In the genomic region with DNA sequence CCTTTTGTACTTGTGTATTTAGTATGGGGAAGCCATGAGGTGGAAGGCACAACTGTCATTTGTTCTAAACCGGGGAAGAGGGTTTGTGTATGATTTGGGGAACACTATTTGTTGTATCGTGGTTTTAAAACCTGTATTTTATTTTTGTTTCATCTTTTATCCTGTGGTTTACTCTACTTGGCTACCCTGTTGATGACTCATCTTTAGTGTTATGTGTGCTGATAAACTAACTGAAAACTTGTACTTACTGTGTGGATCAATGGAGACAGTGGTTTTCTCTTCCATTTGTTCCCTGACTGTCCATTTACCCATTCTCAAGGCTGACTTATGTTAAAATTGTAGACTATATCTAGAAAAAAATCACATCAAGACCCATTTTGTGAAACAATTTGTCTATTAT, we compare ENCODE assay signal across 16 mouse cellular contexts.
"Had no signal": no experiment of that assay in that cellular context is flagged by ENCODE, and none has a peak within 500 bp of the region (broad histone marks: within the 10 kb centered on the region; RNA-seq: fewer than 3 reads in every experiment).

No protein-coding gene starts in this region.

- H3K27ac ChIP-seq: neural tube, embryonic 12.5 days; neural tube, embryonic 13.5 days; neural tube, embryonic 15.5 days; stomach, embryonic 15.5 days; stomach, postnatal 0 days had no signal

- H3K9me3 ChIP-seq: neural tube, embryonic 12.5 days; neural tube, embryonic 13.5 days; neural tube, embryonic 15.5 days; stomach, embryonic 15.5 days had no signal

- H3K27me3 ChIP-seq: neural tube, embryonic 12.5 days; neural tube, embryonic 13.5 days; neural tube, embryonic 15.5 days; stomach, embryonic 15.5 days had no signal

- H3K36me3 ChIP-seq: neural tube, embryonic 12.5 days; neural tube, embryonic 13.5 days; neural tube, embryonic 15.5 days; stomach, embryonic 15.5 days had no signal

- H3K4me3 ChIP-seq: neural tube, embryonic 12.5 days; neural tube, embryonic 13.5 days; neural tube, embryonic 15.5 days; stomach, embryonic 15.5 days had no signal

- H3K4me1 ChIP-seq: neural tube, embryonic 12.5 days; neural tube, embryonic 13.5 days; neural tube, embryonic 15.5 days; stomach, embryonic 15.5 days had no signal

- H3K9ac ChIP-seq: neural tube, embryonic 12.5 days; neural tube, embryonic 13.5 days; neural tube, embryonic 15.5 days; stomach, embryonic 15.5 days had no signal

- DNase-seq: right cerebral cortex, adult 18-20 months; right cerebral cortex, postnatal 14 days; right cerebral cortex, postnatal 25 days; right cerebral cortex, postnatal 4 days; spleen, adult 18-20 months; thymus, adult 18-20 months; thymus, adult 2 months; thymus, postnatal 14 days; thymus, postnatal 25 days; thymus, postnatal 36 days; thymus, postnatal 4 days had no signal
